In the genomic region with DNA sequence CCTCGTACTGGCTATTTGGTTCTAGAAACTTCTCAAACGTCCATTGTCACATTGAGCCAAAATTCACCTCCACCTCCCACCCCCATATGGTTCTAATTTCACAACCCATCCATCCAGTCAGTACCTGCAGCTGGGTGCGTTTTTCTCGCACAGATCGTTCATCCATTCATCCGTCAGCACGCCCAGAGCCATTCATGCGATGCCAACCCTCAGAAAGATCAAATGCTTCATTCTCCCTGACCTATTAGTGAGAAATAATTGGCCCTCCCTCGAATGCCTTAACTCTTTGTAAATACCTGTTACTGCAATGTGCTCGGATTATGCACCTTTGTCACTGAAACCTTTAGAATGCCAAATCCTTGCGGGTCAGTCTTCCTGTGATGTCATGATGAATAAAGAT, we compare ENCODE assay signal across 17 mouse cellular contexts. TPM values are rescaled to one million over a fixed set of nuclear protein-coding genes. Genes with fewer than 3 reads are reported as not detected.
DNase-seq lines count a peak whose midpoint lies in the region; ATAC-seq and TF ChIP-seq lines count a peak whose summit lies in the region.
"Had no signal": no experiment of that assay in that cellular context is flagged by ENCODE, and none has a peak within 500 bp of the region (broad histone marks: within the 10 kb centered on the region; RNA-seq: fewer than 3 reads in every experiment).

No protein-coding gene starts in this region.

- no peaks in the 10 kb centered on the region for H3K9me3 ChIP-seq in forebrain, embryonic 14.5 days (replicated peaks; ENCODE audit: control insufficient read depth, low read length)
- no peaks in the 10 kb centered on the region for H3K9me3 ChIP-seq in forebrain, embryonic 15.5 days
- H3K9me3 ChIP-seq in hindbrain, embryonic 10.5 days: no peaks in the 10 kb centered on the region
- H3K9me3 ChIP-seq: embryonic facial prominence, embryonic 13.5 days; forebrain, embryonic 13.5 days had no signal

- no peak overlapping the region for H3K9ac ChIP-seq in forebrain, embryonic 14.5 days (ENCODE audit: low read length)
- no peak overlapping the region for H3K9ac ChIP-seq in forebrain, embryonic 15.5 days (replicated peaks)
- H3K9ac ChIP-seq: embryonic facial prominence, embryonic 13.5 days; forebrain, embryonic 13.5 days; forebrain, postnatal 0 days had no signal

- no peak overlapping the region for H3K27ac ChIP-seq in forebrain, embryonic 14.5 days (ENCODE audit: low read depth, low read length)
- no peak overlapping the region for H3K27ac ChIP-seq in forebrain, embryonic 15.5 days (replicated peaks)
- no peak overlapping the region for H3K27ac ChIP-seq in hindbrain, embryonic 10.5 days
- H3K27ac ChIP-seq: embryonic facial prominence, embryonic 13.5 days; forebrain, embryonic 13.5 days had no signal

- H3K36me3 ChIP-seq in forebrain, embryonic 14.5 days (ENCODE audit: control insufficient read depth, insufficient read depth, low read length): no peaks in the 10 kb centered on the region
- no peaks in the 10 kb centered on the region for H3K36me3 ChIP-seq in forebrain, embryonic 15.5 days
- H3K36me3 ChIP-seq in hindbrain, embryonic 10.5 days: no peaks in the 10 kb centered on the region
- H3K36me3 ChIP-seq: embryonic facial prominence, embryonic 13.5 days had no signal

- TF ChIP-seq CTCF in brain, embryonic 14.5 days (IDR thresholded peaks at IDR 0.05; ENCODE audit: borderline replicate concordance, extremely low read depth, insufficient read depth, insufficient read length): no peak

- DNase-seq in forebrain, embryonic 14.5 days (ENCODE audit: low spot score): peak; percentile 25
- peak; percentile 61 for DNase-seq in brain, embryonic 14.5 days (ENCODE audit: low read depth)
- DNase-seq in forelimb bud, embryonic 11.5 days (ENCODE audit: low read depth, low spot score): peak; percentile 26
- DNase-seq in hindbrain, embryonic 10.5 days (ENCODE audit: low spot score): no peak
- DNase-seq in thymus, postnatal 14 days: no peak
- DNase-seq: adrenal gland, adult 2 months; adrenal gland, postnatal 10 days; adrenal gland, postnatal 25 days; cerebellum, adult 11-12 months; cerebellum, adult 2 months; cerebellum, adult 9-10 months; cerebellum, postnatal 10 days; cerebellum, postnatal 25 days; forebrain, postnatal 0 days had no signal

- H3K4me2 ChIP-seq in forebrain, embryonic 14.5 days (ENCODE audit: low read length): no peak overlapping the region
- no peak overlapping the region for H3K4me2 ChIP-seq in forebrain, embryonic 15.5 days (replicated peaks)
- H3K4me2 ChIP-seq: embryonic facial prominence, embryonic 13.5 days; forebrain, embryonic 13.5 days had no signal

- no peaks in the 10 kb centered on the region for H3K27me3 ChIP-seq in forebrain, embryonic 14.5 days (replicated peaks; ENCODE audit: control insufficient read depth, insufficient read depth, low read length)
- no peaks in the 10 kb centered on the region for H3K27me3 ChIP-seq in forebrain, embryonic 15.5 days
- H3K27me3 ChIP-seq in hindbrain, embryonic 10.5 days (ENCODE audit: insufficient read depth, poor library complexity, severe bottlenecking): no peaks in the 10 kb centered on the region
- H3K27me3 ChIP-seq: embryonic facial prominence, embryonic 13.5 days; forebrain, embryonic 13.5 days had no signal

- H3K4me3 ChIP-seq in forebrain, embryonic 14.5 days (ENCODE audit: low read depth, low read length): no peak overlapping the region
- H3K4me3 ChIP-seq in forebrain, embryonic 15.5 days: no peak overlapping the region
- H3K4me3 ChIP-seq in hindbrain, embryonic 10.5 days: no peak overlapping the region
- H3K4me3 ChIP-seq: embryonic facial prominence, embryonic 13.5 days; forebrain, embryonic 13.5 days had no signal

- H3K4me1 ChIP-seq in forebrain, embryonic 14.5 days (ENCODE audit: control insufficient read depth, insufficient read depth, low read length): peaks cover 31% of the 10 kb centered on the region
- peaks cover 45% of the 10 kb centered on the region for H3K4me1 ChIP-seq in forebrain, embryonic 15.5 days
- H3K4me1 ChIP-seq in hindbrain, embryonic 10.5 days (replicated peaks): peaks cover 17% of the 10 kb centered on the region

- ATAC-seq in forebrain, embryonic 14.5 days: no peak
- no peak for ATAC-seq in forebrain, embryonic 15.5 days (replicated peaks)
- ATAC-seq: forebrain, embryonic 13.5 days; forebrain, postnatal 0 days had no signal

- 19% methylated on average over 11 of the region's 11 CpGs for WGBS in forebrain, embryonic 14.5 days
- WGBS in forebrain, embryonic 15.5 days: 30% methylated on average over 11 of the region's 11 CpGs
- 76% methylated on average over 11 of the region's 11 CpGs for WGBS in hindbrain, embryonic 10.5 days

- TF ChIP-seq POLR2A in brain, embryonic 14.5 days (IDR thresholded peaks at IDR 0.05; ENCODE audit: borderline replicate concordance, extremely low read depth, insufficient read depth, insufficient read length, poor library complexity, severe bottlenecking): no peak

RNA-seq across cellular contexts. Expression of gene Pgm2, which starts 45.8 kb away (rescaled TPM):
- polyA plus RNA-seq in forebrain, embryonic 14.5 days (2014; fragmentation: Nextera tagmentation; extraction: Ambion mirVana): 26.5 and 28.1 TPM in 2 replicates
- 27.7 and 28.4 TPM in 2 replicates for polyA plus RNA-seq in forebrain, embryonic 15.5 days (2015; fragmentation: Nextera tagmentation; extraction: Ambion mirVana)
- 17.2 and 20.7 TPM in 2 replicates for polyA plus RNA-seq in brain, embryonic 14.5 days (2012; rRNA removed)
- polyA plus RNA-seq in hindbrain, embryonic 10.5 days (2016; fragmentation: Nextera tagmentation; extraction: Ambion mirVana): 22.6 and 26.0 TPM in 2 replicates

Comparison
In these comparisons a context has a peak if more than half of its experiments do, and no peak if none do; other contexts are left out.
1. DNase-seq: peak in forebrain, embryonic 14.5 days (single experiment), brain, embryonic 14.5 days (single experiment) and forelimb bud, embryonic 11.5 days (single experiment); none in hindbrain, embryonic 10.5 days (single experiment) and thymus, postnatal 14 days (single experiment).